Comparison of ENCODE assay signal across 12 mouse cellular contexts in the genomic region with DNA sequence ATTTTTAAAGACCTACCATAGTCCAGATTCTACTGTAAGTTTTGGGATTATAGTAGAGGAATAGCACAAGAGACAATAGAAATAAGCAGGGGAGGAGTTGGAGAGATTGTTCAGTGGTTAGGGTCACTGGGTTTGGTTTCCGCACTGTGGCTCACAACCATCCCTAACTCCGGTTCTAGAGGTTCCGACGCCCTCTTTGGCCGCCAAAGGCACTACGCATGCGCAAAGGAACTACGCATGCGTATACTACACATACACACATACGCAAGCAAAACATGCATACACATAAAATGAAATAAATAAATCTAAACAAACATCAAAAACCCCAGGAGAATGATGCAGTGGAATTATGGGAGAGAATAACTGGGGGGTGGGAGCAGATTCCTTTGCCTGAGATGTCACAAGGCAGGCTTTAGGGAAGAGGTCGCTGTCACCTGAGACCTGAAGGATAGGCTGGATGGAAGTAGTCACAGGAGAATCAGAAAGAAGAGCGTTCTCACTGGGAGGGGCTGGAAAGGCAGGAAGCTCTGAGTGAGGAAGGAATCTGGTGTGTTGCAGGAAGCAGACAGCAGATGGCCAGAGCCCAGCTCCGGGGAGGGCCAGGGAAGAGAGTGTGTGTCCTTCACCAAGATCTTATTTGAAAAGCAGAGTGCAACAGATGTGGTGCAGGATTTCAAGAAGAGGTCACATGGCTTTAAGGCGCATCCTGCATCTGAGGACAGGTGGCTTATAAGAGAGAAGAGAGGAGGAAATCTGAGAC. TPM values are rescaled to one million over a fixed set of nuclear protein-coding genes. Genes with fewer than 3 reads are reported as not detected.
DNase-seq lines count a peak whose midpoint lies in the region; ATAC-seq lines count a peak whose summit lies in the region.
"Had no signal": no experiment of that assay in that cellular context is flagged by ENCODE, and none has a peak within 500 bp of the region (broad histone marks: within the 10 kb centered on the region; RNA-seq: fewer than 3 reads in every experiment).

No protein-coding gene starts in this region.

- peaks cover 10% of the 10 kb centered on the region; the same call in 1 of the 2 replicates for H3K36me3 ChIP-seq in lung, embryonic 15.5 days
- H3K36me3 ChIP-seq in hindbrain, embryonic 11.5 days (ENCODE audit: control insufficient read depth, insufficient read depth, low read length), result no peaks in the 10 kb centered on the region
- no peaks in the 10 kb centered on the region for H3K36me3 ChIP-seq in forebrain, embryonic 16.5 days (ENCODE audit: control insufficient read depth, insufficient read depth)
- H3K36me3 ChIP-seq: neural tube, embryonic 15.5 days had no signal

- no peaks in the 10 kb centered on the region for H3K27me3 ChIP-seq in lung, embryonic 15.5 days
- H3K27me3 ChIP-seq in hindbrain, embryonic 11.5 days (ENCODE audit: control insufficient read depth, insufficient read depth, low read length), result no peaks in the 10 kb centered on the region
- H3K27me3 ChIP-seq in forebrain, embryonic 16.5 days (replicated peaks; ENCODE audit: control insufficient read depth, insufficient read depth, low read length), result no peaks in the 10 kb centered on the region
- H3K27me3 ChIP-seq: embryonic facial prominence, embryonic 12.5 days; neural tube, embryonic 15.5 days had no signal

- 79% methylated on average over 14 of the region's 14 CpGs for WGBS in lung, embryonic 15.5 days
- 87% methylated on average over 14 of the region's 14 CpGs for WGBS in hindbrain, embryonic 11.5 days
- 91% methylated on average over 14 of the region's 14 CpGs for WGBS in forebrain, embryonic 16.5 days

- H3K9ac ChIP-seq in lung, embryonic 15.5 days, result no peak overlapping the region
- H3K9ac ChIP-seq in hindbrain, embryonic 11.5 days (ENCODE audit: low read depth, low read length), result no peak overlapping the region
- no peak overlapping the region for H3K9ac ChIP-seq in forebrain, embryonic 16.5 days (replicated peaks; ENCODE audit: low read depth, low read length)
- H3K9ac ChIP-seq: embryonic facial prominence, embryonic 12.5 days; neural tube, embryonic 15.5 days had no signal

- H3K27ac ChIP-seq in lung, embryonic 15.5 days, result no peak overlapping the region; the same call in 1 of the 2 replicates
- H3K27ac ChIP-seq in hindbrain, embryonic 11.5 days (ENCODE audit: low read depth, low read length), result no peak overlapping the region
- no peak overlapping the region for H3K27ac ChIP-seq in forebrain, embryonic 16.5 days (ENCODE audit: low read length)
- H3K27ac ChIP-seq: embryonic facial prominence, embryonic 12.5 days; neural tube, embryonic 15.5 days had no signal

- peaks cover 9% of the 10 kb centered on the region; the same call in 1 of the 2 replicates for H3K4me1 ChIP-seq in lung, embryonic 15.5 days
- no peaks in the 10 kb centered on the region for H3K4me1 ChIP-seq in hindbrain, embryonic 11.5 days (replicated peaks; ENCODE audit: control insufficient read depth, insufficient read depth, low read length)
- H3K4me1 ChIP-seq in forebrain, embryonic 16.5 days (replicated peaks; ENCODE audit: control insufficient read depth, insufficient read depth, low read length), result no peaks in the 10 kb centered on the region
- H3K4me1 ChIP-seq: embryonic facial prominence, embryonic 12.5 days; neural tube, embryonic 15.5 days had no signal

- no peaks in the 10 kb centered on the region for H3K9me3 ChIP-seq in lung, embryonic 15.5 days
- no peaks in the 10 kb centered on the region for H3K9me3 ChIP-seq in hindbrain, embryonic 11.5 days (ENCODE audit: control insufficient read depth, low read length)
- H3K9me3 ChIP-seq in forebrain, embryonic 16.5 days (ENCODE audit: control insufficient read depth, low read length), result no peaks in the 10 kb centered on the region
- H3K9me3 ChIP-seq: embryonic facial prominence, embryonic 12.5 days; neural tube, embryonic 15.5 days had no signal

- no peak overlapping the region for H3K4me3 ChIP-seq in lung, embryonic 15.5 days
- H3K4me3 ChIP-seq in hindbrain, embryonic 11.5 days (ENCODE audit: low read depth, low read length), result no peak overlapping the region
- H3K4me3 ChIP-seq in forebrain, embryonic 16.5 days (replicated peaks; ENCODE audit: low read length), result no peak overlapping the region
- H3K4me3 ChIP-seq: embryonic facial prominence, embryonic 12.5 days; neural tube, embryonic 15.5 days had no signal

- intact Hi-C loops in heart, postnatal 36 days (cut with DNase I), result loop anchor here (10.0 kb wide), 2 partner anchors 269 to 501 kb away; no protein-coding TSS in a partner anchor

- peak; percentile 94 for DNase-seq in heart, adult 11 months
- no peak for DNase-seq in heart, postnatal 36 days
- DNase-seq in lung, postnatal 14 days, result no peak
- peak; percentile 42 for DNase-seq in heart, postnatal 4 days
- DNase-seq in mesoderm, embryonic 11.5 days (ENCODE audit: low read depth, low spot score), result peak; percentile 45
- DNase-seq in hindbrain, embryonic 11.5 days (ENCODE audit: low spot score), result no peak
- DNase-seq: right cerebral cortex, postnatal 25 days had no signal

- H3K4me2 ChIP-seq in lung, embryonic 15.5 days, result no peak overlapping the region
- no peak overlapping the region for H3K4me2 ChIP-seq in hindbrain, embryonic 11.5 days (replicated peaks; ENCODE audit: low read depth, low read length)
- H3K4me2 ChIP-seq in forebrain, embryonic 16.5 days (ENCODE audit: low read length), result no peak overlapping the region
- H3K4me2 ChIP-seq: embryonic facial prominence, embryonic 12.5 days; neural tube, embryonic 15.5 days had no signal

- ATAC-seq in lung, embryonic 15.5 days (ENCODE audit: borderline replicate concordance, extremely low read depth, low FRiP score, low TSS enrichment), result peak; percentile 4; the same call in 1 of the 2 replicates
- ATAC-seq in hindbrain, embryonic 11.5 days (ENCODE audit: low FRiP score), result no peak
- ATAC-seq in forebrain, embryonic 16.5 days, result no peak
- ATAC-seq: midbrain, embryonic 16.5 days had no signal

RNA-seq across cellular contexts. Expression of a gene that starts 19.0 kb away (rescaled TPM):
- total RNA-seq in heart, postnatal 36 days (2021), result 10 to 100 TPM; 14.4 to 21.4 TPM
- polyA plus RNA-seq in lung, embryonic 15.5 days (2015; fragmentation: Nextera tagmentation; extraction: Ambion mirVana), result 193 and 203 TPM in 2 replicates
- 10 to 100 TPM; 65.0 to 65.2 TPM for total RNA-seq in heart, postnatal 4 days (2021)
- polyA plus RNA-seq in hindbrain, embryonic 11.5 days (2014; fragmentation: Nextera tagmentation; extraction: Ambion mirVana), result 149 and 150 TPM in 2 replicates
- polyA plus RNA-seq in forebrain, embryonic 16.5 days (2015; fragmentation: Nextera tagmentation; extraction: Ambion mirVana), result 138 and 145 TPM in 2 replicates

RNA-seq across cellular contexts. Expression of a gene that starts 56.3 kb away (rescaled TPM):
- total RNA-seq in heart, postnatal 36 days (2021), result 10 to 100 TPM; 74.2 to 80.7 TPM
- 37.8 and 42.8 TPM in 2 replicates for polyA plus RNA-seq in lung, embryonic 15.5 days (2015; fragmentation: Nextera tagmentation; extraction: Ambion mirVana)
- total RNA-seq in heart, postnatal 4 days (2021), result 100 to 1,000 TPM; 107 to 115 TPM
- polyA plus RNA-seq in hindbrain, embryonic 11.5 days (2014; fragmentation: Nextera tagmentation; extraction: Ambion mirVana), result 8.5 and 9.4 TPM in 2 replicates
- 8.3 and 9.9 TPM in 2 replicates for polyA plus RNA-seq in forebrain, embryonic 16.5 days (2015; fragmentation: Nextera tagmentation; extraction: Ambion mirVana)

Comparison
In these comparisons a context has a peak if more than half of its experiments do, and no peak if none do; other contexts are left out.
1. DNase-seq: peak in heart, adult 11 months (single experiment), heart, postnatal 4 days (single experiment) and mesoderm, embryonic 11.5 days (single experiment); none in heart, postnatal 36 days (0 of 2), lung, postnatal 14 days (single experiment) and hindbrain, embryonic 11.5 days (single experiment).